Mouse (Mus musculus) retina, postnatal 7 days (tissue): ENCODE results near the gene Ccl26.
A peak's percentile ranks its signal among the peaks of the same experiment; 100 is the strongest.
"Not testable (repeated sequence)": the region's sequence is repeated elsewhere in the genome, so short reads cannot be mapped to it uniquely, and the experiment has no call there.

ENCODE experiments used
- DNase-seq: peaks from one replicate; pipeline ENCODE4 v3.0.0-alpha.2; 2012; ENCODE audit warnings: low read depth, low spot score

The Ccl26 gene

GRCm38 (mm10) chr5:135563469-135563868 lies at the start of gene Ccl26:
TSS of gene Ccl26 (minus strand) at chr5:135563569.
- DNase-seq = no peak

DNA sequence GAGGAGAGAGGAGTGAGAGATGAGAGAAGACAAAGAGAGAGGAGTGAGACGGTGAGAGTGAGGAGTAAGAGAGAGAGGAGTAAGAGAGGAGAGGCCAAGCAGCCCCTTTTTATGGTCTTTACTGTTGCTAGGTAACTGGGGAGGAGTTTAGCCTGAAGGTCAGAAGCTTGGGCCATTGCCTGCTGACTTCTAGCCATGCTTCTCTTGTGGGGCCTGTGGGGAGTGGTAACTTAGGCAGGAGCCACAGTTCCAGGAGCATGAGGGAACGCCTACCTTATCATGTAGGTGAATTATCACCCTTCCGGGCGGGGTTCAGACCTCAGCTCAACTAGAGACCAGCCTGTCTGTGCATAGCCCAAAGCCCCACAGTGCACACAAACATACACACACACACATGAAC lies 46.4 kb upstream of the Ccl26 start:
- no peak for DNase-seq

DNA sequence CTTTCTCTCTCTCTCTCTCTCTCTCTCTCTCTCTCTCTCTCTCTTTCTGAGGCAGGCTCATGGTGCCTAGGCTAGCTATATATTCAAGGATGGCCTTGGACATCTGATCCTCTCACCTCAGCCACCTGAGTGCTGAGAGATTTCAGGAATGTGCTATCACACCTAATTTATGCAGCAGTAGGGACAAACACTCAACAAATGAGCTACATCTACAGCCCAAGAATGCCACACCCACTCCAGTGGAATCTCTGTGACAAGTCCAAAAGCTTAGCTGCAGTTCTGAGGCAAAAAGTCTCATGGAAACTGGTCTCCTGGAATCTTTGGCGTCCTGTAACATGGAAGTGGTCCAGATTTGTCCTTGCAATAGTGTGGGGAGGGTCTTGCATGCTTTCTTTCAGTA lies 44.2 kb upstream of the Ccl26 start:
- DNase-seq = no peak

- not testable (repeated sequence) for DNase-seq
These were observed 43.3 kb upstream of the Ccl26 start for GRCm38 (mm10) chr5:135606717-135607116.

- not testable (repeated sequence) for DNase-seq
These were observed 41.3 kb upstream of the Ccl26 start for GRCm38 (mm10) chr5:135604643-135605042.

GRCm38 (mm10) chr5:135589996-135590784 lies 26.8 kb upstream of the Ccl26 start:
- DNase-seq = no peak

DNA sequence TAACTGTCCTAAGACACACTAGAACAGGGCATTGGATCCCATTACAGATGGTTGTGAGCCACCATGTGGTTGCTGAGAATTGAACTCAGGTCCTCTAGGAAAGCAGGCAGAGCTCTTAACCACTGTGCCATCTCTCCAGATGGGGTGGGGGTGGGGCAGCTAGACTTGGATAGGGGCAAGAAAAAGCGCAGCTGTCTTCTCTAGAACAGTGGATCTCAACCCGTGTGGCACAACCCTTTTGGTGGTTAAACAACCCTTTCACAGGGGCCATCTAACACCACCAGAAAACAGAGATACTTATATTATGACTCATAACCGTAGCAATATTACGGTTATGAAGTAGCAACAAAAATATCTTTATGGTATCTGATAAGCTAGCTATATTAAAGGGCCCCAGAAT lies 24.4 kb upstream of the Ccl26 start:
- DNase-seq = no peak

DNA sequence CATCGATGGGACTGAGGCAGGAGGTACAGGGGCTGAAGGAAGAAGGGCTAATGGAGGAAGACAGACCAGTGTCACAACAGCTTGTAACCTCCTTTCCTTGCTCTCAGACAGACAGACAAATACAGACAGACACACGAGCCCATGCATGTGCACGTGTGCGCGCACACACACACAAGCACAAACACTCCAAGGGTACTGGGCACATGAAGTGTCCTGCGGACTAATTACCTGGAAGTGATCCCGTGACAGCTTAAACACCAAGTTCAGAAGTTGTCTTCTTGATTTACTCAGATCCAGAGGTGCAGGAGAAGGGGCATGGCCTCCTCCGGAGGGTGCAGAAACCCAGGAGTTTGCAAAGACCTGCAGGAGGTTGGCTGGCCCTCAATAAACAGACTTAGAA lies 22.3 kb upstream of the Ccl26 start:
- no peak for DNase-seq

GRCm38 (mm10) chr5:135582330-135582729 lies 19.0 kb upstream of the Ccl26 start:
- DNase-seq = no peak

DNA sequence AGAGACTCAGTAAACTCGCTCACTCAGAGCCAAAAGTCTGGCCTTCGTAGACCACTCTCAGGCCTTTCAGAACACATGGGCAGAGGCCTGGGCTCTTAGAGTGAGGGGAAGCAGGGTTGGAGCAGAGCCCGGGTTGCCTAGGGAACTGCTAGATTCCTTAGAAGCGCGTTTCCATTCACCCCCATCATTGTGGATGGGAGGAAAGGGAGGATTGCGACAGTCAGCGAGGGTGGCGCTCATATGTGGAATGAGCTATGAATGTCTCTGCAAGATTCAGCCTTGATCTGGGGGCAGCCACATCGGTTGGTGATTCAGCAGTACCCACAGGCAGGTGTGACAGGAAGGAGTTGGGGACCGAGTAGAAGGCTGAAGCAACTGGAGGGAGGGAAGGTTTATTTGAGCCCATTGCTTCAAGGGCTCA lies 16.0 kb upstream of the Ccl26 start:
- DNase-seq = no peak

DNA sequence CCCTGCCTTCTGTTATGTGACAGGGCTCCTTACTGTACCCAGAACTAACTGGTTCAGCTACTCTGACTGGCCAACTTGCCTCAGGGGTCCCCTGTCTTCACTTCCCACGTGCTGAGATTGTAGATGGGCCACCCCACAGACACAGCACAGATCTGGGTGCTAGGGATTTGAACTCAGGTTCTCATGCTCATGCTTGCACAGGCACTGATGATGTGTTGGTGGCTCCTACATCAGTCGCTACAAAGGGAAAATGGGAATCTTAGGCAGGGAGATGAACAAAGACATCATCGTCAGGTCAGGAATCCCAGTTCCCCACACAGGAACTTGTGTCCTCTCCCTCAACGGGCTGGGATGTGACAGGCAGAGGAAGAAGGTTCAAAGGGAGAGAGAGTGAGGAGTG lies 12.7 kb upstream of the Ccl26 start:
- no peak for DNase-seq

DNA sequence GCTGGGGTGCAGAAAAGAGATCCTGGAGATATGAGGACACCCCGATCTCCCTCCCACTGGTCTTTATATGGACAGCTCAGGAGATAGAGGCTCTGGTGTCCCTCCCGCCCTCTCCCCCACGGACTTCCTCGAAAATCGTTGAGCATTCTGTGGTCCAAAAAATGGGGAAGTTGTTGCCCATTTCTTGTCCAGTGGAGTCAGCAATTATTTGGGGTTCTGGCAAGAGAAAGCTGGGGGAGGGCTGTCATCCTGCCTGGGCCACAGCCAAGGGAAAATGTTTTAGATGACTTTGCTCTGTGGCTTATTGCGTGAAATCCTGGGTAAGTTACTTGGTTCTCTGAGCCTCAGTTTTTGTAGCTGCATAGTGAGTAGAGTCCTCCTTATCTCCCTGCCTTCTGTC lies 9.6 kb upstream of the Ccl26 start, which contains the start of gene Ccl24:
TSS of gene Ccl24 (minus strand) at position 44 of the 400 bp plus-strand sequence.
- no peak for DNase-seq

- no peak for DNase-seq
These were observed 5.3 kb upstream of the Ccl26 start for GRCm38 (mm10) chr5:135568698-135569097.

- DNase-seq = no peak
These were observed 4.3 kb upstream of the Ccl26 start for GRCm38 (mm10) chr5:135567556-135568265.

DNA sequence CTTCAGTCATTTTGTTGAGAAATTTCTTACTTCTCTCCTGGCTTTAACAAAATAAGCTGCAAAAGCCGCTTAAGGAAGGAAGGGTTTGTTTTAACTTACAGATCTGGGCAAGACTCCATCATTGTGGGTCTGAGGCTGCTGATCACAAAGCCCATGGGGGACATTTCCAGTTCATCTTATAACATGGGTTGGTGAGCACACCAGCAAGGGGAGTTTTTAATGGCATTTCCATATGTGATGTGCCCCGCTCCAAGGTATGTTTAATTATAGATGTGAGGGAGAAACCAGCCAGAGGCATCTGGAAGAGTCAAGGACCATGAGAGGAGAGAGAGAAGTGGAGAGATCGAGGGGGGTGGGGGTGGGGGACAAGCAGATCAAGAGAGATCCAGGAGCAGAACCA lies 5.7 kb downstream of the Ccl26 start:
- no peak for DNase-seq

DNA sequence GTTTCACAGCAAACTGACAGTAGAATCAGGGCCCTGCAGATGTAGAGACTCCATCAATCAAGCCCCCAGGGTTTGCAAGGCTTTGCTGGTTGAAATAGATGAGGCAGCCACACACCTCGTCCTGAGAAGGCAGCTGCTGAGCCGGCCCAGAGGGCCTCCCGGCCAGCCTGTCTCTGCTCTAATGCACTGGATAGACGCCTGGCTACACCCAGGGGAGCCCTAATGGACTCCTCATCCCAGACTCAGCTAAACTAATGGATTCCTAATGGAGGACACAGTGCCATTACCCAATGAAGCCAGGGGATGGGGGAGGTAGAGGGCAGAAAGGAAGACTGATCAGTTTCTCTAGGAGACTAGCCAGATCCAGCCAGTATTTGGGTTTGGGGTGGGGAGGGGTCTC lies 6.3 kb downstream of the Ccl26 start:
- DNase-seq = no peak

- no peak for DNase-seq
These were observed 7.1 kb downstream of the Ccl26 start for GRCm38 (mm10) chr5:135556259-135556658.

DNA sequence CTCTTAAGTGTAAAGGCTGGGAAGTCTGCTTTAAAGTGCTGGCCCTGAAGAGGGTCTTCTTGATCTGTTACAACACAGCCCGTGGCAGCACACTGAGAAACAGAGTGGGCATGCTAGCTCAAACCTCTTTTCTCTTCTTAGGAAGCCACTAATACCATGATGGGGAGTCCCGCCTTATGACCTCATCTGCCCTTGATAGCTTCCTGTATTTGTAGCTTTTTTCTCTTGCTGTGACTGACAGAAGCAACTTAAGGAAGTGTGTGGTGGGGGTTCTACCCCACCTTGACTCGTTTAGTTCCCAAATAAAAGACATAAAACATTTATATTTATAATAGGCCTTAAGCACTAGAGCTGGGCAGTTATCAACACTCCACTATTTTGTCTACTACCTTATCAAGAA lies 11.8 kb downstream of the Ccl26 start:
- no peak for DNase-seq

DNA sequence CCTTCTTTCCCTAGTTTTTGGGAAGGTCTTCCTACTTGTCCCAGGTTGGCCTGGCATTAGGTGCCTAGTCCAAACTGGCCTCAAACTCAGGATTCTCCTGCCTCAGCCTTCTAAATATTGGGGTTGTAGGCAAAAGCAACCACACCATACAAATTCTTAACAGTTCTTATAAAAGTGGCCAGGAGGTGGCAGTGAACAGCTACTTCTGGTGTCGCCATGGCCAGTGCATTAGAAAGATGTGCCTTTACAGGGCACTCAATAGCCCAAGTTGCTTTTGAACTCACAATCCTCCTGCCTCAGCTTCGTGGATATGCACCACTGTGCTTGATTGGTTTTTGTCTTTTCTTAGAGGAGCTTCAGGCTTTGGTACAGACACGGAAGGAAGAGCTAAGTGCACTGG lies 12.5 kb downstream of the Ccl26 start:
- DNase-seq = no peak

DNA sequence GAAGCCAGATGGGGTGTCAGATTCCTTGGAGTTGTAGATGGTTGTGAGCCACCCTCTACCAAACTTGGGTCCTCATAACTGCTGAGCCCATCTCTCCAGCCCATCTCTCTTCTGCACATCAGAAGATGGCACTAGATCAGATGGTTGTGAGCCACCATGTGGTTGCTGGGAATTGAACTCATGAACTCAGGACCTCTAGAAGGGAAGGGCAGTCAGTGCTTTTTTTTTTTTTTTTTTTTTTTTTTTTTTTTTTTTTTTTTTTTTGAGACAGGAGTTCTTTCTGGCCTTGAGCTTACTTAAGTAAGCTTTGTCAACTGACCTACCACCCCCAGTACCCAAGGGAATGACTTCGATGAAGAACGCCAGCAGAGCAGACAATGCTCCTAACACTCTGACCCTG lies 15.4 kb downstream of the Ccl26 start:
- no peak for DNase-seq

- peak; percentile 99 for DNase-seq
These were observed 18.2 kb downstream of the Ccl26 start, which contains the start of gene Hip1 for GRCm38 (mm10) chr5:135544865-135545797. TSS of gene Hip1 (minus strand) at chr5:135545120.

DNA sequence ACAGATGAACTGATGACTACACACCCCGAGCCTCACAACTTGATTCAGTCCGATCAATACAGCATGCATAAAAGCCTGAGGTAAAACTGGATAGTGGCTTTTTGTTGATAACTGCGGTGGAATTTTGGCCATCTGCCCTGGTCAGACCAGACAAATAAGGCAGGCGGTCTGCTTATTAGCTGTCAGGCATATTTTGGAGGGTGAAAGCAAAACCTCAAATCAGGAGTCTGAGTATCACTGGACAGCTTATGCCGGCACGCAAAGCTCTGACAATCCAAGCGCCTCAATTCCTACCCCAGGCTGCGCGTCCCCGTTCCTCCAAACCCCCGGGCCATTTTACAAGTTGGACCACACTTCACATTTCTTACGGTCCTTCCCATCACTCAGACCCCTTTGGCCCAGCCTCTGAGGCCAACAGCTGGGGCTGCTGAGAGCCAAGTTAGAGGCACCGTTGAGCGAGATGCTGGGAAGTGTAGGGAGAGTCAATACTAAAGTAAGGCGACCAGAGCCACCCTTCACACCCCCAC lies 19.3 kb downstream of the Ccl26 start:
- DNase-seq = no peak
